Mouse (Mus musculus) liver, adult 2 months (tissue): ENCODE results near the gene Zbtb21. TPM values are rescaled to one million over a fixed set of nuclear protein-coding genes. Genes with fewer than 3 reads are reported as not detected.

Experiments used
- DNase-seq: peaks from one replicate; pipeline ENCODE4 v3.0.0-alpha.2; 2011; ENCODE audit warnings: low read depth, low spot score; ENCODE audit errors: extremely low read depth
- H3K27ac ChIP-seq: fragments of 200-500 bp; replicated peaks from 2 replicates; pipeline ENCODE4 v1.5.1; 2012; ENCODE audit warnings: low read depth, mild to moderate bottlenecking, control low read depth, inconsistent platforms, low read length; ENCODE audit not compliant: insufficient read depth
- H3K27me3 ChIP-seq: fragments of 200-500 bp; 2 replicates; pipeline ENCODE4 v1.6.1; 2012; ENCODE audit warnings: mild to moderate bottlenecking, moderate library complexity, low read length, inconsistent platforms; ENCODE audit not compliant: control insufficient read depth, insufficient read depth
- H3K36me3 ChIP-seq: fragments of 200-500 bp; 2 replicates; pipeline ENCODE4 v1.6.1; 2012; ENCODE audit warnings: low read length, inconsistent platforms; ENCODE audit not compliant: control insufficient read depth, insufficient read depth
- H3K4me1 ChIP-seq: fragments of 200-500 bp; 2 replicates; pipeline ENCODE4 v1.6.1; 2011; ENCODE audit warnings: low read length; ENCODE audit not compliant: control insufficient read depth, insufficient read depth
- H3K4me3 ChIP-seq: fragments of 200-500 bp; 2 replicates; pipeline ENCODE4 v1.5.1; 2011; ENCODE audit warnings: low read depth, mild to moderate bottlenecking, control low read depth, low read length, moderate library complexity; ENCODE audit not compliant: insufficient read depth
- H3K79me2 ChIP-seq: fragments of 200-500 bp; 2 replicates; pipeline ENCODE4 v1.6.1; 2012; ENCODE audit warnings: inconsistent platforms, mild to moderate bottlenecking, low read length, moderate library complexity; ENCODE audit not compliant: control insufficient read depth, insufficient read depth
- H3K9ac ChIP-seq: fragments of 200-500 bp; 2 replicates; pipeline ENCODE4 v1.6.1; 2012; ENCODE audit warnings: low read depth, mild to moderate bottlenecking, control low read depth, inconsistent platforms, low read length
- CTCF ChIP-seq: fragments of 200-500 bp; IDR thresholded peaks from 2 replicates; pipeline ENCODE4 v1.5.1; 2011; ENCODE audit warnings: low read depth, low read length, control low read depth
- POLR2A ChIP-seq: fragments of 200-500 bp; IDR thresholded peaks from 2 replicates; pipeline ENCODE4 v1.6.1; 2011; ENCODE audit warnings: low read length, control low read depth; ENCODE audit not compliant: insufficient read depth; ENCODE audit errors: extremely low read depth
- WGBS: fragments of 180-500 bp; shearing (Covaris S2); methylation state at CpG from one replicate; pipeline ENCODE4 v1.1.7; 2018; 5-methylcytosine and 5-hydroxymethylcytosine counted together
- polyA plus RNA-seq: library from polyadenylated mRNA; depleted of rRNA; stranded (reverse); fragments of >200 nt; gene quantifications from 2 replicates; pipeline ENCODE4 v1.2.3, GENCODE M21; 2012
- total RNA-seq: library from RNA; depleted of rRNA; stranded (reverse); fragments of >200 nt; gene quantifications from 2 replicates; pipeline ENCODE4 v1.2.3, GENCODE M21; 2014

The Zbtb21 gene
- total and polyA plus RNA-seq, 2 experiments: 5.7 to 8.8 TPM

DNA sequence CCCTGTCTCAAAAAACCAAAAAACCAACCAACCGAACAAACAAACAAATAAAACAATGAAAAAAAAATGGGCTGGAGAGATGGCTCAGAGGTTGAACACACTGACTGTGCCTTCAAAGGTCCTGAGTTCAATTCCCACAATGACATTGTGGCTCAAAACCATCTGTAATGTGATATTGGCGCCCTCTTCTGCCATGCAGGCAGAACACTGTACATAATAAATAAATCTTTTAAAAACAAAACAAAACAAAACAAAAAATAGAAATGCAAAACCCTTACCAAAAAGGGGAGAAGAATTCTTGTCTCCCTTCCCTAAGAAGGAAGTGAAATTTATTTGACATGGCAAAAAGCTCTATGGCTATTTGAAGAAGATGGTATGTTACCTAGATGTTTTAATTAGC, 29.1 kb upstream of the Zbtb21 start:
- TF ChIP-seq POLR2A: no peak
- no peak for TF ChIP-seq CTCF
- H3K27me3 ChIP-seq: no peaks in the 10 kb centered on the region
- 86% methylated on average over 2 of the region's 2 CpGs for WGBS

DNA sequence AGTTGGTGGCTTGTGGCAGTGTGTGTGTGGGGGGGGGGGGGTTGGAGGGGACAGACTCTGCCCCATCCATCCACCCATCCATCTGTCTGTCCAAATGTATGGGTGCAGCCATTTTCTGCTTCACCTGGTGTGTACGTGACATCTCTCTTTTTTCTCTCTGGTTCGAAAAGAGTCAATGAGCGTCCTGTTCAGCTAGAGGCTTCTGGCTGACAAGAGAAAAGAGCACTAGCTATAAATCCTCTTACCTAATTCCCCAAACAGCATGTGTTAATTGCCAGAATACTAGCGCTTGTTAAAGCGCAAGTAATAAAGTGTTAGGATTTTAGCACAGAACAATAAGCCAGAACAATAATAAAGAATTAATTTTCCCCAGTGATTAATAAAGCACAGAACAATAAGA, 22.2 kb upstream of the Zbtb21 start:
- Histone ChIP-seq H3K4me1 (no peaks in the 10 kb centered on the region), H3K9ac (no peak overlapping the region), H3K36me3 (no peaks in the 10 kb centered on the region), H3K27ac (no peak overlapping the region), H3K4me3 (no peak overlapping the region), H3K27me3 (no peaks in the 10 kb centered on the region), H3K79me2 (no peaks in the 10 kb centered on the region)
- WGBS: 91% methylated on average over 5 of the region's 5 CpGs
- TF ChIP-seq POLR2A: no peak
- TF ChIP-seq CTCF: no peak
- DNase-seq: no peak

More for the DNA sequence above, 29.1 kb upstream of the Zbtb21 start:
- Histone ChIP-seq H3K9ac (no peak overlapping the region), H3K36me3 (no peaks in the 10 kb centered on the region), H3K4me1 (peaks cover 5% of the 10 kb centered on the region), H3K27ac (no peak overlapping the region), H3K4me3 (no peak overlapping the region), H3K79me2 (no peaks in the 10 kb centered on the region)
- peak; percentile 23 for DNase-seq

DNA sequence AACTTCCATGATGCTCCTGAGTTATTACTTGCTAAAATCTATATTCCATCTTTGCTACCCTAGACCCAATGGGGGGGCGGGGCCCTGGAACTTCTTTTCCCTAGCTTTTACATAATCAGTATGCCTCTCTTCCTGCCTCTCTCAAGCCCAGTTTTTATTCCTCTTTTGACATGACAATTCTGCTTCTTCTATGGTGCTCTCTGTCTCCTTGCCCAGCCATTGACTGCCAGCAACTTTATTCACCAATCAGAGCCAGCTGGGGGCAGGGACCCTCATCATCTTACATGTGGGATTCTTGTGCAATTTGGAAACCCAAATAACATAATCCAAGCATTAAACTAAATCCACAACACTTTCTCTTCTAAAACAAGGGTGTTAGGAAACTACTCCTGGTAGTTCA, 18.9 kb upstream of the Zbtb21 start:
- Histone ChIP-seq H3K79me2 (no peaks in the 10 kb centered on the region), H3K27me3 (no peaks in the 10 kb centered on the region), H3K36me3 (no peaks in the 10 kb centered on the region), H3K27ac (no peak overlapping the region), H3K4me3 (no peak overlapping the region), H3K9ac (no peak overlapping the region), H3K4me1 (no peaks in the 10 kb centered on the region)
- TF ChIP-seq CTCF (no peak), POLR2A (no peak)
- 92% methylated on average over 1 of the region's 1 CpGs for WGBS
- no peak for DNase-seq

DNA sequence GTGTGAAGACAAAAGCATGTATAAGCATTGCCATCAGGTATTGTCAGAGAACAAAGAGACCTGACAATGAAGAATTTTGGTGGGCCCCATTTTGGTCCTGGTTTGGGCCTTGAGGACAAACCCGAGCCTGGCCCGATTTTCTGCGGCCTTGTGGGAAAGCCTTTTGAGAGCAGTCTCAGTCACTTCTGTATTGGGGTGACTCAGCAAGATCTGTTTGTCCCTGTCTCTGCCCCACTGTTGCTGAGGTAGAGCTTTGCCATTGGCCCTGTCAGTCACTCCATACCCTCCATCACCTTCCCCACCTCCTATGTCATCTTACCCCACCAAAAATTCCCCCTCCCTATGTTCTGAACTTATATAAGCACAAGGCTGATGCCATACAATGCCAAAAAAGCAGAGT, 15.3 kb upstream of the Zbtb21 start:
- H3K27ac ChIP-seq: no peak overlapping the region
- DNase-seq: no peak
- TF ChIP-seq POLR2A: no peak
- no peak for TF ChIP-seq CTCF

DNA sequence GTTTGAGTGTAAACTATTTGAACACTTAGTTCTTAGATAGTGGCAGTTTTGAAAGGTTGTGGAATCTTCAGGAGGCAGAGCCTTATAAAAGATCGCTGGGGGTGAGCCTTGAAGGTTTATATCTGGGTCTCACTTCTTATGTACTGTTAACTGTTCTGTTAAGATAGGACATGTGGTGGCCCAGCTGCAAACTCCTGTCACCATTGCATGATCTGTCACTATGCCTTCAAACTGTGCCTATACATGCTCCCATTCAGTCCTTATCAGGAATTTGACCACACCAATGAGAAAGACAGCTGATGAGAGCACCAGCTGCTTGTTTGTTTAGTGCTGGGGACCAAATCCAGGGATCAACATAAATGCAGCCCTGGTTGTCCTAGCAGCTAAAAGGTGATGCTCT, 14.9 kb upstream of the Zbtb21 start:
- Histone ChIP-seq H3K4me1 (no peaks in the 10 kb centered on the region), H3K36me3 (no peaks in the 10 kb centered on the region), H3K27ac (no peak overlapping the region), H3K9ac (no peak overlapping the region), H3K79me2 (no peaks in the 10 kb centered on the region), H3K4me3 (no peak overlapping the region), H3K27me3 (no peaks in the 10 kb centered on the region)
- DNase-seq: no peak
- no peak for TF ChIP-seq POLR2A
- TF ChIP-seq CTCF: no peak
- 73% methylated on average over 1 of the region's 1 CpGs for WGBS

More for the DNA sequence above, 15.3 kb upstream of the Zbtb21 start:
- H3K27me3 ChIP-seq: no peaks in the 10 kb centered on the region
- no peaks in the 10 kb centered on the region for H3K79me2 ChIP-seq
- H3K4me3 ChIP-seq: no peak overlapping the region
- H3K9ac ChIP-seq: no peak overlapping the region
- H3K36me3 ChIP-seq: no peaks in the 10 kb centered on the region
- no peaks in the 10 kb centered on the region for H3K4me1 ChIP-seq
- 97% methylated on average over 3 of the region's 3 CpGs for WGBS

DNA sequence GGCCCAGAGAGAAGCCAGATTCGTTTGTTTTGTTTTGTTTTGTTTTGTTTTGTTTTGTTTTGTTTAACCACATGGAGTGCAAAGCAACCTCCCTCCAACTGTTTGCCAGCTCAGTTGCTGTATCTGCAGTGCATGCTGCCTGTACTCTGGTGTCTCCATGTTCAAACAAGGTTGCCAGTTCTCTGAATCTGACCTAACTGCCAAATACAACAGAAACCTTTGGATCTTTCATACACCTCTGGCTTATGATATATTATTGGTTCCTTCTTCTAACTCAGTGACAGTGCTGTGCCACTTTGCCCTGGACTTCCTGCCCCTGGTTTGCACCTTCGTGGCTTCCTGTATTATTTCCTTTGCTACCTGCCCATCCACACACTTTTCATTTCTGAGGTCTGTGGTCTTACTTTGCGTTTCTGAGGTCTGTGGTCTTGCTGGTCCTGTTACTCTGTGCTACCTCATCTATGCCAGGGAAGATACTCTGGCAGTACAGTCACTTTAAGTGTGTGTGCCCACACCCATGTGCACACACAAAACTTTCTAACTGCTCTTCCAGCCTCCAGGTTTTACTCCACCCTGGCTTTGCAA, 1.6 kb upstream of the Zbtb21 start:
- WGBS: 74% methylated on average over 3 of the region's 3 CpGs
- Histone ChIP-seq H3K9ac (no peak overlapping the region), H3K27me3 (no peaks in the 10 kb centered on the region), H3K4me1 (peaks cover 10% of the 10 kb centered on the region; the same call in 1 of the 2 replicates), H3K79me2 (peaks cover 12% of the 10 kb centered on the region), H3K36me3 (no peaks in the 10 kb centered on the region), H3K27ac (no peak overlapping the region), H3K4me3 (no peak overlapping the region)
- DNase-seq: peak; percentile 33
- TF ChIP-seq CTCF (no peak), POLR2A (no peak)
